Mouse (Mus musculus) cortical plate, adult 2 months (tissue): ENCODE results near the gene Tmem178b.

Source experiments
- CTCF ChIP-seq: fragments of 200-500 bp; IDR thresholded peaks from 2 replicates; pipeline ENCODE4 v1.5.1; 2011; ENCODE audit warnings: mild to moderate bottlenecking, control low read depth, low read length; ENCODE audit not compliant: insufficient read depth; ENCODE audit errors: extremely low read depth
- POLR2A ChIP-seq: fragments of 200-500 bp; IDR thresholded peaks from 2 replicates; pipeline ENCODE4 v1.6.1; 2011; ENCODE audit warnings: mild to moderate bottlenecking, low read length, control low read depth; ENCODE audit not compliant: insufficient read depth; ENCODE audit errors: extremely low read depth

DNA sequence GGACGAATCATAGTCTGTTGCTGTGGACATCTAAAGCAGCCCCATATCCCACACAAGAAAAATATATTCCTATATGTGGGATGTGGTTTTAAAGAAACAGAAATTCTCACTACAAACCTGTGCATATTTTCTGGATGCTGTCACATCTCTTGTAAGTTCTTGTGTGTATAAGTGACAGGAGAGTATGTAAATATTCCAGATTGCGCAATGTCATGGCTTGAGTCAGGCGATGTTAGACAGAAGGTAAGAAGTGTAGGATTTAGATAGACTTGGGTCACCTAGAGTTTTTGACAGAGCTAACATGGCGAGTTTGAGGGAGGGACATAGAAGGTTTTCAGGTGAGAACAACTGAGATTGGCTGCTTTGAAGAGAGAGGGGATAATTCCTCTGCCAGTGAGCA, 228.7 kb downstream of the Tmem178b start:
- TF ChIP-seq POLR2A (no peak), CTCF (no peak)
